Mouse (Mus musculus) lung, embryonic 16.5 days (tissue): ENCODE measurements around the gene Gm13694. TPM values are rescaled to one million over a fixed set of nuclear protein-coding genes. Genes with fewer than 3 reads are reported as not detected.
"Not testable (repeated sequence)": the region's sequence is repeated elsewhere in the genome, so short reads cannot be mapped to it uniquely, and the experiment has no call there.

Experiments
- ATAC-seq: fragments of 200-750 bp; cut with Nextera tagmentation; 2 replicates; pipeline ENCODE4 v1.8.0; 2017; ENCODE audit warnings: low read depth, mild to moderate bottlenecking, moderate library complexity
- H3K27ac ChIP-seq: fragments of 300-500 bp; sonication (generic); 2 replicates; pipeline ENCODE4 v1.5.1; 2014; ENCODE audit warnings: mild to moderate bottlenecking, control low read depth, low read length
- H3K27me3 ChIP-seq: fragments of 300-500 bp; sonication (generic); 2 replicates; pipeline ENCODE4 v1.6.1; 2014; ENCODE audit warnings: low read depth, low read length, mixed read lengths; ENCODE audit not compliant: control insufficient read depth, insufficient read depth
- H3K36me3 ChIP-seq: fragments of 300-500 bp; sonication (generic); 2 replicates; pipeline ENCODE4 v1.6.1; 2014; ENCODE audit warnings: low read length; ENCODE audit not compliant: control insufficient read depth, insufficient read depth
- H3K4me1 ChIP-seq: fragments of 300-500 bp; sonication (generic); replicated peaks from 2 replicates; pipeline ENCODE4 v1.6.1; 2014; ENCODE audit warnings: low read length, mixed read lengths; ENCODE audit not compliant: control insufficient read depth, insufficient read depth
- H3K4me2 ChIP-seq: fragments of 300-500 bp; sonication (generic); 2 replicates; pipeline ENCODE4 v1.6.1; 2014; ENCODE audit warnings: low read depth, low read length, control low read depth
- H3K4me3 ChIP-seq: fragments of 300-500 bp; sonication (generic); 2 replicates; pipeline ENCODE4 v1.5.1; 2014; ENCODE audit warnings: mild to moderate bottlenecking, low read length, control low read depth
- H3K9ac ChIP-seq: fragments of 300-500 bp; sonication (generic); 2 replicates; pipeline ENCODE4 v1.6.1; 2014; ENCODE audit warnings: low read length, control low read depth
- H3K9me3 ChIP-seq: fragments of 300-500 bp; sonication (generic); 2 replicates; pipeline ENCODE4 v1.6.1; 2016; ENCODE audit warnings: low read length; ENCODE audit not compliant: control insufficient read depth
- WGBS: fragments of 180-500 bp; shearing (Covaris S2); extraction: QIAGEN DNeasy Blood & Tissue Kit; methylation state at CpG from one replicate; pipeline ENCODE4 v1.1.7; 2014; 5-methylcytosine and 5-hydroxymethylcytosine counted together
- polyA plus RNA-seq: library from polyadenylated mRNA; unstranded; fragments of >200 nt; fragmentation: Nextera tagmentation; extraction: Ambion mirVana; gene quantifications from 2 replicates; pipeline ENCODE4 v1.2.1, GENCODE M21; 2015

Gm13694 gene
- not detected in 2 replicates for polyA plus RNA-seq

GRCm38 (mm10) chr2:83978633-83979032 lies at the start of gene Gm13694:
Gm13694 (plus strand) TSS chr2:83978933.
- H3K4me2 ChIP-seq, H3K36me3 ChIP-seq, ATAC-seq, H3K27me3 ChIP-seq, H3K27ac ChIP-seq, H3K9ac ChIP-seq, H3K4me1 ChIP-seq, H3K9me3 ChIP-seq, H3K4me3 ChIP-seq: not testable (repeated sequence)
- WGBS, result no CpG with 5 or more reads among the region's 6 CpGs

GRCm38 (mm10) chr2:83929478-83930088 lies 49.1 kb upstream of the Gm13694 start:
- H3K27ac ChIP-seq, result no peak overlapping the region
- H3K4me3 ChIP-seq, result no peak overlapping the region
- no peaks in the 10 kb centered on the region for H3K36me3 ChIP-seq
- 55% methylated on average over 2 of the region's 2 CpGs for WGBS
- no peak overlapping the region for H3K4me2 ChIP-seq
- no peaks in the 10 kb centered on the region for H3K4me1 ChIP-seq
- H3K9me3 ChIP-seq, result no peaks in the 10 kb centered on the region
- no peak for ATAC-seq
- H3K9ac ChIP-seq, result no peak overlapping the region
- H3K27me3 ChIP-seq, result no peaks in the 10 kb centered on the region

GRCm38 (mm10) chr2:83940931-83941361 lies 37.8 kb upstream of the Gm13694 start, which contains the start of gene Zswim2:
Zswim2 (minus strand) TSS chr2:83941228.
- Histone ChIP-seq H3K4me3 (peak within 1 kb of the TSS; percentile 20), H3K9me3 (no peaks in the 10 kb centered on the region), H3K36me3 (no peaks in the 10 kb centered on the region), H3K9ac (no peak within 1 kb of the TSS; the same call in 1 of the 2 replicates), H3K4me2 (peak within 1 kb of the TSS; percentile 49), H3K27ac (no peak within 1 kb of the TSS), H3K4me1 (peaks cover 4% of the 10 kb centered on the region), H3K27me3 (no peaks in the 10 kb centered on the region)
- WGBS, result 0% methylated on average over 20 of the region's 20 CpGs
- ATAC-seq, result peak; percentile 61; the same call in 1 of the 2 replicates

GRCm38 (mm10) chr2:83941378-83941777 lies 37.4 kb upstream of the Gm13694 start:
- no peak overlapping the region for H3K27ac ChIP-seq
- ATAC-seq, result no peak
- no peak overlapping the region for H3K4me3 ChIP-seq

DNA sequence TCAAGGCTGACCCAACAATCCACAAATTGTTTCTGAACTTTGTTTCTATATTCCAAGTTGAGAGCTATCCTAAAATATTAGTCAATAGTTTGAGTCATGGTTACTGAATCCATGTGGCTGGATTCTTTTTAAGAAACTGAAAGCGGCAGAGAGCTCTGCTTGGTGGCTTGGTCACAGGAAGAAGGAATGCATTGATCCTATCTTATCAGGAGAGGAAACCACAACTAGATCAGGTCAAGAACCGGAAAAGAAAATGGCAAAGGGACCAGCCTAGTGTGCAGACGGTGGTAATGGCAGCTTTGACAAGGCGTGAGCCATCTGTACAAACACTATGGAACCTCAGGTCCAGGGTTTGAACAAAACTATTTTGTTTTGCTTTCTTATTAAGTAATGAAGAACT lies 36.9 kb upstream of the Gm13694 start:
- 48% methylated on average over 4 of the region's 4 CpGs for WGBS
- no peaks in the 10 kb centered on the region for H3K27me3 ChIP-seq
- peaks cover 4% of the 10 kb centered on the region for H3K4me1 ChIP-seq
- H3K4me2 ChIP-seq, result no peak overlapping the region
- H3K9me3 ChIP-seq, result no peaks in the 10 kb centered on the region
- no peak for ATAC-seq
- no peak overlapping the region for H3K4me3 ChIP-seq
- H3K36me3 ChIP-seq, result no peaks in the 10 kb centered on the region
- no peak overlapping the region for H3K27ac ChIP-seq
- no peak overlapping the region for H3K9ac ChIP-seq

More at GRCm38 (mm10) chr2:83941378-83941777, 37.4 kb upstream of the Gm13694 start:
- Histone ChIP-seq H3K4me2 (peak overlapping the region; percentile 49; the same call in 1 of the 2 replicates), H3K36me3 (no peaks in the 10 kb centered on the region), H3K4me1 (peaks cover 4% of the 10 kb centered on the region), H3K9ac (no peak overlapping the region), H3K27me3 (no peaks in the 10 kb centered on the region), H3K9me3 (no peaks in the 10 kb centered on the region)
- 34% methylated on average over 3 of the region's 3 CpGs for WGBS

DNA sequence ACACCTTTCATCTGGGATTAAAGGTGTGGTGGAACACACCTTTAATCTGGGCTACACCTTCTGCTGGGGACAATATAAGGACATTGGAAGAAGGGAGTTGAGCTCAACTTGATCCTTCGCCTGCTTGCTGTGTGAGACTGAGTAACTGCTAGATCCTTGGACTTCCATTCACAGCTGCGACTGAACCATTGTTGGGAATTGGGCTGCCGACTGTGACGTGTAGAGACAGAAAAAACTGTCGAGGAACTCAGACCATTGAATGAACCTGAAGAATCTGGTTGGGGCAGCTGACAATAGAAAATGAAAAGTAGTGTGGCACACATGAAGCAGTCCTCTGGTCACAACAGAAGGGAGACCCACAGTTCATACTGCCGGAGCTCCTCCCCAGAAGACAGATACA lies 23.3 kb upstream of the Gm13694 start, which contains the start of gene Gm13698:
Gm13698 (plus strand) TSS at position 301 of the 400 bp plus-strand sequence.
- H3K27ac ChIP-seq, ATAC-seq, H3K4me2 ChIP-seq, H3K9ac ChIP-seq, H3K27me3 ChIP-seq, H3K9me3 ChIP-seq, H3K36me3 ChIP-seq, H3K4me1 ChIP-seq, H3K4me3 ChIP-seq: not testable (repeated sequence)
- no CpG with 5 or more reads among the region's 6 CpGs for WGBS

DNA sequence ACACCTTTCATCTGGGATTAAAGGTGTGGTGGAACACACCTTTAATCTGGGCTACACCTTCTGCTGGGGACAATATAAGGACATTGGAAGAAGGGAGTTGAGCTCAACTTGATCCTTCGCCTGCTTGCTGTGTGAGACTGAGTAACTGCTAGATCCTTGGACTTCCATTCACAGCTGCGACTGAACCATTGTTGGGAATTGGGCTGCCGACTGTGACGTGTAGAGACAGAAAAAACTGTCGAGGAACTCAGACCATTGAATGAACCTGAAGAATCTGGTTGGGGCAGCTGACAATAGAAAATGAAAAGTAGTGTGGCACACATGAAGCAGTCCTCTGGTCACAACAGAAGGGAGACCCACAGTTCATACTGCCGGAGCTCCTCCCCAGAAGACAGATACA lies 17.5 kb upstream of the Gm13694 start, which contains the start of gene Gm13693:
Gm13693 (plus strand) TSS at position 301 of the 400 bp plus-strand sequence.
- H3K4me1 ChIP-seq, H3K27ac ChIP-seq, H3K4me2 ChIP-seq, H3K9me3 ChIP-seq, H3K9ac ChIP-seq, H3K4me3 ChIP-seq, H3K27me3 ChIP-seq, H3K36me3 ChIP-seq, ATAC-seq: not testable (repeated sequence)
- WGBS, result no CpG with 5 or more reads among the region's 6 CpGs

- not testable (repeated sequence) for H3K9ac ChIP-seq, H3K4me3 ChIP-seq, H3K4me2 ChIP-seq, H3K27me3 ChIP-seq, H3K36me3 ChIP-seq, H3K27ac ChIP-seq, ATAC-seq, H3K9me3 ChIP-seq, H3K4me1 ChIP-seq
- no CpG with 5 or more reads among the region's 6 CpGs for WGBS
Observed at GRCm38 (mm10) chr2:83967013-83967412, 11.7 kb upstream of the Gm13694 start, which contains the start of gene Gm13695. Gm13695 (plus strand) TSS chr2:83967313.

DNA sequence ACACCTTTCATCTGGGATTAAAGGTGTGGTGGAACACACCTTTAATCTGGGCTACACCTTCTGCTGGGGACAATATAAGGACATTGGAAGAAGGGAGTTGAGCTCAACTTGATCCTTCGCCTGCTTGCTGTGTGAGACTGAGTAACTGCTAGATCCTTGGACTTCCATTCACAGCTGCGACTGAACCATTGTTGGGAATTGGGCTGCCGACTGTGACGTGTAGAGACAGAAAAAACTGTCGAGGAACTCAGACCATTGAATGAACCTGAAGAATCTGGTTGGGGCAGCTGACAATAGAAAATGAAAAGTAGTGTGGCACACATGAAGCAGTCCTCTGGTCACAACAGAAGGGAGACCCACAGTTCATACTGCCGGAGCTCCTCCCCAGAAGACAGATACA lies 5.9 kb upstream of the Gm13694 start, which contains the start of gene Gm13696:
Gm13696 (plus strand) TSS at position 301 of the 400 bp plus-strand sequence.
- H3K9me3 ChIP-seq, H3K27ac ChIP-seq, H3K4me2 ChIP-seq, H3K9ac ChIP-seq, ATAC-seq, H3K27me3 ChIP-seq, H3K4me3 ChIP-seq, H3K4me1 ChIP-seq, H3K36me3 ChIP-seq: not testable (repeated sequence)
- WGBS, result no CpG with 5 or more reads among the region's 6 CpGs
